Mouse (Mus musculus): ENCODE measurements at regions not wholly inside any gene's neighbourhood (a gene's known extent, or its start where the extent isn't known, plus 50 kb on each side); places are given as distances from the start of the nearest gene placed in this dataset.

- TF ChIP-seq GATA4 (IDR thresholded peaks at IDR 0.05; ENCODE audit: insufficient replicate concordance, low read length), result no peak
Observed at GRCm38 (mm10) chr17:47122221-47122620, 111.9 kb upstream of the Ubr2 start.

DNA sequence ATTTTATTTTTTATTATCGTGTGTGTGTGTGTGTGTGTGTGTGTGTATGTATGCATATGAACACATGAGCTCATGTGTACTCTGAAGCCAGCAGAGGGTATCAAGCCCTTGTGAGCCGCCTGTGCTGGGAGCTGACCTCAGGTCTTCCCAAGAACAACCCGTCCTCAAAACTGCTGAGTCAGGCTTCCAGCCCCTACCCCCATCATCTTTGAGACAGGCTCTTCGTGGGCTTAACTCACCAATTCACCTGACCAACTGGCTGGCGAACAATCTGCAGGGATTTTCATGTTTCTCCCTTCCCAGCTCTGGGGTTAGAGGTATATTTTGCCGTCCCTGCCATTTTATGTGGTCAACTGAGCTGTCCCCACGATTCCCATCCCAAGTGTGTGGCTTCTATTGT lies 107.7 kb upstream of the Ubr2 start:
- TF ChIP-seq GATA4 (IDR thresholded peaks at IDR 0.05; ENCODE audit: insufficient replicate concordance, low read length), result no peak

- TF ChIP-seq GATA4 (IDR thresholded peaks at IDR 0.05; ENCODE audit: insufficient replicate concordance, low read length), result no peak
Observed at GRCm38 (mm10) chr17:47115754-47116153, 105.4 kb upstream of the Ubr2 start.

DNA sequence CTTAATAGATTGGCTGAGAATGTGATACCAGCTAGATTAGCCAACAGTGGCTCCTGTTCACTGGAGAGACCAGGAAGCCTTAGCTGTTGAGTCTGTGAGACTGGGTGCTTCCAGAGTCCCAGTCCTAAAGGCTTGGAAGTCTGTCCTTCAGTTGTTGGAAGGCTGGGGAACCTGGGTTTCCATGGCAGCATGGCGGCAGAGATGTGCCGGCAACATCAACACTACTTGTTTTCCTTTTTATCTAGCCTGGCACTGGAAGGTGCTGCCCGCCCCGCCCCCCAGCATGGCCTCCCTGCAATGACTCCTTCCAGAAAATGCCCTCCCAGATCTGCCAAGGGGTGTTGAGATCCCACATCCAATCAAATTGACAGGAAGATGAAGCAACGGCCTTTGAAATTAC lies 104.8 kb upstream of the Ubr2 start:
- TF ChIP-seq GATA4 (IDR thresholded peaks at IDR 0.05; ENCODE audit: insufficient replicate concordance, low read length), result no peak

GRCm38 (mm10) chr17:47114736-47115135 lies 104.4 kb upstream of the Ubr2 start:
- TF ChIP-seq GATA4 (IDR thresholded peaks at IDR 0.05; ENCODE audit: insufficient replicate concordance, low read length), result no peak

DNA sequence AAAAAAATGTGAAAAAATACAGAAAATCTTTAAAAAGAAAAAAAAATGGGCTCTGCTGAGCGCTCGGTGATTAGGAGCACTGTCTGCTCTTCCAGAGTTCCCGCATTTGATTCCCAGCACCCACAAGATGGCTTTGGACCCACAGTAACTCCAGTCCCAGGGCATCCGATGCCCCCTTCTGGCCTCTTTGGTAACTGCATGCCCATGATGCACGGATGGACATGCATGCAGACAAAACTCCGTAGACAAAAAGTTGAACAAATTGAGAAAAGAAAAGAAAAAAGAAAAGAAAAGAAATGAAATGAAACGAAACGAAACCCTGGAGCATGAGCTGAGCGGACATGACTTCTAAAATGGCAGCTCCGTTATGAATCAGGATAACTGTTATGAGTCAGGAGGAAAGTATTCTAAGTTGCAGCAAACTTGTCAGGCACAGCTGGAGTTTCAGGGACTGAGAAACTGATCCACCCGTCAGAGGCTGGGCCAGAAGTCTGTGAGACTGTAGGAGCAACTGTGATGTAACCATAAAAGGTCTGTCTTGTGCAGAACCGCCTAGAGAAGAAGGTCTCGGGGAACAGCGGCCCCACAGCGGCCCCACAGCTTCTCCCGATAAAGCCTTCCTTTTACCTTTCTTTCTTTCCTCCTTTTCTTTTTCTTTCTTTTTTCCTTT lies 102.3 kb upstream of the Ubr2 start:
- TF ChIP-seq GATA4 (IDR thresholded peaks at IDR 0.05; ENCODE audit: insufficient replicate concordance, low read length), result no peak

DNA sequence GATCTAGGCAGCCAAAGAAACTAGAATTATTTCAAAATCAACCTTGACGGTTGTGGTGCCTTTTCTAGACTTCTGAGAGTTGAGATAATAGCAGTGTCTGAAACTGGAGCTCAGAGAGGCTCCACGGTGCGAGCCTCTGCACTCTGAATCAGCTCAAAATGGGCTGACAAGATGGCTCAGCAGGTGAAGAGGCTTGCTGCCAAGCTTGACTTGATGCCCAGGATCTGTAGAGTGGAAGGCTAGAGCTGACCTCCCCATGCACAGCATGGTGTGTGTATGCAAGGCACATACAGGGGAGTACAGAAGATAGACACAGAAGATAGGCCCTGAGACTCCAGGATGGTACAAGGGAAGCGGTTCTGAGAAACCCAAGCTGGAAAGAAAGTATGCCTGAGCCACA lies 100.5 kb upstream of the Ubr2 start:
- TF ChIP-seq GATA4 (IDR thresholded peaks at IDR 0.05; ENCODE audit: insufficient replicate concordance, low read length), result no peak

DNA sequence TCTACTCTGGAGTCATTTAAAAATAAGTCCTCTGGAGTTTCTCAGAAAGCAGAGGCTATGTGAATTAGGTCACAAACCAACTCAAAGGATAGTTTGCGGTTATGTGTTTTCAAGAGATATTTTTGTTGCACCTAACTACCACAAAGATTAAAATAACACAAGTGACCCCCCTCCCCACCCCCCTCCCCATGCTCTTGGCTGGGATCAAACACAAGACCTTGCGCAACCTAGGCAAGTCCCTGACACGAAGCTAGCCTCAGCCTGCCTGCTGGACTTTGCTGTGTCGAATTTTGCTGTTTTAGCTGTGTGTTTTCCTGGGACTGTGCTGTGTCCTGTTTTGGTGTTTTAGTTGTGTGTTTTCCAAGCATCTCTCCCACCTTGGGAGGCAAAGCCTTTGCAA lies 94.0 kb upstream of the Ubr2 start:
- no peak for TF ChIP-seq GATA4 (IDR thresholded peaks at IDR 0.05; ENCODE audit: insufficient replicate concordance, low read length)

GRCm38 (mm10) chr17:47095191-47095590 lies 84.8 kb upstream of the Ubr2 start:
- no peak for TF ChIP-seq GATA4 (IDR thresholded peaks at IDR 0.05; ENCODE audit: insufficient replicate concordance, low read length)

- no peak for TF ChIP-seq GATA4 (IDR thresholded peaks at IDR 0.05; ENCODE audit: insufficient replicate concordance, low read length)
Observed at GRCm38 (mm10) chr17:47092076-47092475, 81.7 kb upstream of the Ubr2 start.

- TF ChIP-seq GATA4 (IDR thresholded peaks at IDR 0.05; ENCODE audit: insufficient replicate concordance, low read length), result no peak
Observed at GRCm38 (mm10) chr17:47089769-47090168, 79.4 kb upstream of the Ubr2 start.

GRCm38 (mm10) chr17:47069206-47069605 lies 58.9 kb upstream of the Ubr2 start:
- TF ChIP-seq GATA4 (IDR thresholded peaks at IDR 0.05; ENCODE audit: insufficient replicate concordance, low read length), result no peak

DNA sequence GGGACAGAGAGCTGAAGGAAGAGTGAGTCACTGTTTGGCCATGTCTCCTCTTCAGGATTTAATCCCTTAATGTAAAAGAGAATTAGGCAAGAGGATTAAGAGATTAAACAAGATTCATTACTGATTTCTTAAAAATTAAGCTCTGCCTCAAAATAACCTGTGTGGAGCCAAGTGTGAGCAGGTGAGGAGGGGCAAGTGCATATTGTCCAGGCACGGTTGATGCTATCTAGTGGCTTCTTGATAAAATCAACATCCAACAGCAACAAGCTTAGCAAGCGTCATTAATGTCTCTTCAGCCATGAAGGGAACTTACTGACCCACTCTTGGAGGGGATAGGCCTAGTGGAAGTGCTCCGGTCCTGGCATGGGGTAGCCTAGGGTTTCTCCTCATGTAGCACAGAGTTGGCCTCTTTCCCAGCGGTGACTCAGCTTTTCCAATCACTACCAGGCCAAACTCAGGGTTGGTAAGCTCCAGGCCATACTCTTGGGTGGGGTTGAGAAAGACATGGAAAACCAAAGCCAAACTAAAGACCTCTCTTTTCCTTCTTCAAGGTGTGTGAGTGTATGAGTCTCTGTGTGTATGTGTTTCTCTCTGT lies 55.0 kb upstream of the Ubr2 start:
- TF ChIP-seq GATA4 (IDR thresholded peaks at IDR 0.05; ENCODE audit: insufficient replicate concordance, low read length), result no peak

- no peak for TF ChIP-seq GATA4 (IDR thresholded peaks at IDR 0.05; ENCODE audit: insufficient replicate concordance, low read length)
Observed at GRCm38 (mm10) chr17:47064592-47065306, 54.4 kb upstream of the Ubr2 start.

DNA sequence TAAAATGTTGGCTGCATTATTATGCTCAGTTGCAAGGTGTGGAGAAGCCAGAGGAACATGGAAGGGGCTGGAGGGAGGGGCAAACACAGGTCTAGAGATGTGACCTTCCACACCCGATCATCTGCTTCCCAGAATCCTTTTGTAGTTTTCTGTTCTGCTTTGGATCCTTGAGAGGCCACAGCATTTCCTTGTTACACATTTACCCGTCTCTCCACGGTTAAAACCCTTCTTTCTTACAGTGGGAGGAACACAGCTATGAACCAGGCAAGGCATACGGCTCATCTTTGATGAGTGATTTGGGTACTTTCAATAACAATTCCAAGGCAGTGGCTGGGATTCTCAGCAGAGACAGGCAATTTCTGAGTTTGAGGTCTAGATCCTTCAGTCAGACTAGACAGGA lies 53.6 kb upstream of the Ubr2 start:
- TF ChIP-seq GATA4 (IDR thresholded peaks at IDR 0.05; ENCODE audit: insufficient replicate concordance, low read length), result no peak

DNA sequence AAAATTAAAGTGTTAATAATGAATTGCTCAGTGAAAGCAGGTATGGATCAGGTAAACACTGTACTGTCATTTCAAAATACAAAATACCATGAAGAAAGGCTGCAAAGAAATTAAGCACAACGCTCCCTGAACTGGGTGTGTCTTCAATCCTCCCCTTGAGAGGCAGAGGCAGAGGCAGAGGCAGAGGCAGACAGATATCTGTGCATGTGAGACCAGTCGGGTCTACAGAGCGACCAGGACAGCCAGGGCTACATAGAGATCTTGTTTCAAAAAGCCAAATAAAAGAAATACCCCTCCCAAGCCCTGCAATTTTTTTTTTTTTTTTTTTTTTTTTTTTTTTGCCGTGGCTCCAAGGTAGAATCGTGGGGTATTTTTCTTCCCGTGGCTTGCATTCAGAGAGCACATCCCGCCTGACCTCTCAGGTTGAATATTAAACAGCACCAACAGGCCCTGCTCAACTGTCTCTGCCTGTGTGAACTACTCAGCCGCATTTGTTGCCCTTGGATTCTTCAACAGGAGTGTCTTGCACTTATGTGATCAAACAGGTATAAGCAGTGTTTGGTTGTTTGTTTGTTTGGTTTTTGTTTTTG lies 50.8 kb upstream of the Ubr2 start:
- TF ChIP-seq GATA4 (IDR thresholded peaks at IDR 0.05; ENCODE audit: insufficient replicate concordance, low read length), result no peak

All from liver, adult (tissue).